Mouse (Mus musculus) CH12.LX (cell line): ENCODE measurements around the gene Itih5. TPM values are rescaled to one million over a fixed set of nuclear protein-coding genes. Genes with fewer than 3 reads are reported as not detected.

ENCODE experiments used
- DNase-seq: peaks from one replicate; pipeline ENCODE4 v3.0.0-alpha.2; 2013; ENCODE audit errors: extremely low read depth
- H3K27ac ChIP-seq: 2 replicates; pipeline ENCODE4 v1.5.1; 2012; ENCODE audit warnings: low read depth, mild to moderate bottlenecking, control low read depth, moderate library complexity; ENCODE audit not compliant: insufficient read depth
- H3K27me3 ChIP-seq: replicated peaks from 2 replicates; pipeline ENCODE3; 2012; ENCODE audit warnings: inconsistent platforms
- H3K36me3 ChIP-seq, 2 experiments: replicated peaks in 1 of 2; 2 replicates each; pipeline versions ENCODE3 to v1.6.1; 2012; ENCODE audit warnings: inconsistent platforms in 1 of 2, low read length in 1 of 2, mild to moderate bottlenecking in 1 of 2, mixed read lengths in 1 of 2, moderate library complexity in 1 of 2; ENCODE audit not compliant: control insufficient read depth in 1 of 2, insufficient read depth in 1 of 2
- H3K4me1 ChIP-seq, 2 experiments: 2 replicates each; pipeline ENCODE4 v1.6.1; 2012; ENCODE audit warnings: inconsistent platforms in 1 of 2, moderate library complexity in 1 of 2; ENCODE audit not compliant: insufficient read depth in 2 of 2, control insufficient read depth in 1 of 2
- H3K4me2 ChIP-seq: 2 replicates; pipeline ENCODE4 v1.6.1; 2012; ENCODE audit warnings: low read depth, mild to moderate bottlenecking, control low read depth; ENCODE audit not compliant: poor library complexity, insufficient read depth, severe bottlenecking
- H3K4me3 ChIP-seq, 3 experiments: fragments of 150-350 bp in 1 of 3; sonication (generic) in 1 of 3; replicated peaks in 1 of 3; 2 replicates each; pipeline versions ENCODE3 to v1.5.1; 2011 to 2012; ENCODE audit warnings: low read depth in 2 of 3, low read length in 2 of 3, mild to moderate bottlenecking in 2 of 3, moderate library complexity in 2 of 3, control low read depth in 1 of 3, improper control_type of control experiment in 1 of 3, inconsistent platforms in 1 of 3, mixed read lengths in 1 of 3; ENCODE audit not compliant: poor library complexity in 1 of 3
- H3K79me2 ChIP-seq: replicated peaks from 2 replicates; pipeline ENCODE4 v1.6.1; 2012; ENCODE audit warnings: mild to moderate bottlenecking, moderate library complexity; ENCODE audit not compliant: control insufficient read depth, poor library complexity, insufficient read depth, severe bottlenecking; ENCODE audit errors: extremely low read depth
- H3K9ac ChIP-seq: 2 replicates; pipeline ENCODE4 v1.6.1; 2012; ENCODE audit warnings: low read depth, mild to moderate bottlenecking, control low read depth, moderate library complexity; ENCODE audit not compliant: insufficient read depth
- H3K9me3 ChIP-seq: replicated peaks from 2 replicates; pipeline ENCODE3; 2012; ENCODE audit warnings: low read length, inconsistent platforms, mixed read lengths
- CHD1 ChIP-seq: IDR thresholded peaks from 2 replicates; pipeline ENCODE4 v1.6.1; 2012; ENCODE audit warnings: low read depth, low read length, improper control_type of control experiment, inconsistent platforms
- CTCF ChIP-seq, 2 experiments: IDR thresholded peaks in 1 of 2; conservative IDR thresholded peaks in 1 of 2; 2 replicates each; pipeline ENCODE4 v1.5.1; 2011 to 2012; ENCODE audit warnings: low read depth in 2 of 2, low read length in 2 of 2, improper control_type of control experiment in 1 of 2, inconsistent platforms in 1 of 2, mild to moderate bottlenecking in 1 of 2, moderate library complexity in 1 of 2
- ELF1 ChIP-seq: IDR thresholded peaks from 2 replicates; pipeline ENCODE4 v1.6.1; 2014; ENCODE audit warnings: low read depth, mild to moderate bottlenecking, inconsistent platforms, low read length, improper control_type of control experiment
- ETS1 ChIP-seq: conservative IDR thresholded peaks from 2 replicates; pipeline ENCODE4 v1.6.1; 2012; ENCODE audit warnings: low read depth, mild to moderate bottlenecking, inconsistent platforms, low read length, improper control_type of control experiment, moderate library complexity
- HCFC1 ChIP-seq: IDR thresholded peaks from 2 replicates; pipeline ENCODE4 v1.6.1; 2012; ENCODE audit warnings: low read depth, mild to moderate bottlenecking, inconsistent platforms, low read length, improper control_type of control experiment
- JUN ChIP-seq: IDR thresholded peaks from 2 replicates; pipeline ENCODE4 v1.6.1; 2011; ENCODE audit warnings: low read depth, mild to moderate bottlenecking, low read length, improper control_type of control experiment, moderate library complexity; ENCODE audit not compliant: insufficient read depth
- KAT2A ChIP-seq: IDR thresholded peaks from 2 replicates; pipeline ENCODE4 v1.6.1; 2012; ENCODE audit warnings: low read length, improper control_type of control experiment, inconsistent platforms; ENCODE audit not compliant: insufficient replicate concordance
- MAFK ChIP-seq: IDR thresholded peaks from 2 replicates; pipeline ENCODE4 v1.6.1; 2011; ENCODE audit warnings: low read length, improper control_type of control experiment; ENCODE audit not compliant: insufficient replicate concordance
- MAZ ChIP-seq: IDR thresholded peaks from 2 replicates; pipeline ENCODE4 v1.6.1; 2012; ENCODE audit warnings: low read depth, mild to moderate bottlenecking, inconsistent platforms, low read length, improper control_type of control experiment, moderate library complexity
- MXI1 ChIP-seq: IDR thresholded peaks from 2 replicates; pipeline ENCODE4 v1.6.1; 2011; ENCODE audit warnings: mild to moderate bottlenecking, low read depth, low read length, improper control_type of control experiment
- NELFE ChIP-seq: IDR thresholded peaks from 2 replicates; pipeline ENCODE4 v1.6.1; 2011; ENCODE audit warnings: low read depth, low read length, improper control_type of control experiment
- PAX5 ChIP-seq: IDR thresholded peaks from 2 replicates; pipeline ENCODE4 v1.6.1; 2012; ENCODE audit warnings: low read length, inconsistent platforms, mixed read lengths
- POLR2A ChIP-seq: IDR thresholded peaks from 2 replicates; pipeline ENCODE4 v1.6.1; 2011; ENCODE audit warnings: low read depth, mild to moderate bottlenecking, improper control_type of control experiment, low read length
- RAD21 ChIP-seq: IDR thresholded peaks from 2 replicates; pipeline ENCODE4 v1.6.1; 2011; ENCODE audit warnings: low read depth, mild to moderate bottlenecking, low read length, improper control_type of control experiment, moderate library complexity
- SIN3A ChIP-seq: IDR thresholded peaks from 2 replicates; pipeline ENCODE4 v1.6.1; 2012; ENCODE audit warnings: low read length, improper control_type of control experiment, inconsistent platforms
- SMC3 ChIP-seq: IDR thresholded peaks from 2 replicates; pipeline ENCODE4 v1.6.1; 2011; ENCODE audit warnings: low read depth, low read length, improper control_type of control experiment
- UBTF ChIP-seq: IDR thresholded peaks from 2 replicates; pipeline ENCODE4 v1.6.1; 2012; ENCODE audit warnings: low read depth, mild to moderate bottlenecking, inconsistent platforms, low read length, improper control_type of control experiment, moderate library complexity
- USF1 ChIP-seq: IDR thresholded peaks from 2 replicates; pipeline ENCODE4 v1.6.1; 2014; ENCODE audit warnings: low read depth, mild to moderate bottlenecking, inconsistent platforms, low read length, improper control_type of control experiment
- USF2 ChIP-seq: conservative IDR thresholded peaks from 2 replicates; pipeline ENCODE4 v1.6.1; 2011; ENCODE audit warnings: low read depth, low read length, improper control_type of control experiment
- ZC3H11A ChIP-seq: IDR thresholded peaks from 2 replicates; pipeline ENCODE4 v1.6.1; 2012; ENCODE audit warnings: low read depth, mild to moderate bottlenecking, inconsistent platforms, low read length, improper control_type of control experiment
- ZKSCAN1 ChIP-seq: IDR thresholded peaks from 2 replicates; pipeline ENCODE4 v1.6.1; 2012; ENCODE audit warnings: low read depth, inconsistent platforms, low read length, improper control_type of control experiment, borderline replicate concordance
- ZMIZ1 ChIP-seq: IDR thresholded peaks from 2 replicates; pipeline ENCODE4 v1.6.1; 2012; ENCODE audit warnings: low read depth, mild to moderate bottlenecking, inconsistent platforms, low read length, improper control_type of control experiment
- dilution Hi-C: fragments of 300-500 bp; cut with MboI; formaldehyde crosslinking; loops from 2 replicates; pipeline ENCODE4 v1.14.3; 2020; ENCODE audit warnings: low sequenced_read_pairs; ENCODE audit not compliant: extremely low pct_unique_long_range_greater_than_20kb, extremely low pct_ligation_motif_present
- in situ Hi-C: fragments of 300-500 bp; cut with MboI; formaldehyde crosslinking; loops from 3 replicates; pipeline ENCODE4 v1.14.3; 2019; ENCODE audit warnings: low sequenced_read_pairs, low pct_ligation_motif_present, low pct_unique_long_range_greater_than_20kb, mixed read lengths
- polyA plus RNA-seq: library from polyadenylated mRNA; unstranded; fragments of >175 nt; gene quantifications from 2 replicates; pipeline ENCODE4 v1.2.1, GENCODE M21; 2012; ENCODE audit warnings: low read depth; ENCODE audit not compliant: insufficient read length
- total RNA-seq, 2 experiments: library from RNA; depleted of rRNA; stranded (reverse); fragments of 300-350 nt in 1 of 2; fragments of >200 nt in 1 of 2; gene quantifications; 2 replicates each; pipeline ENCODE4 v1.2.3; 2012 to 2014

Itih5 gene
- total and polyA plus RNA-seq, 3 experiments: 0.08 to 0.30 (median 0.11) TPM

DNA sequence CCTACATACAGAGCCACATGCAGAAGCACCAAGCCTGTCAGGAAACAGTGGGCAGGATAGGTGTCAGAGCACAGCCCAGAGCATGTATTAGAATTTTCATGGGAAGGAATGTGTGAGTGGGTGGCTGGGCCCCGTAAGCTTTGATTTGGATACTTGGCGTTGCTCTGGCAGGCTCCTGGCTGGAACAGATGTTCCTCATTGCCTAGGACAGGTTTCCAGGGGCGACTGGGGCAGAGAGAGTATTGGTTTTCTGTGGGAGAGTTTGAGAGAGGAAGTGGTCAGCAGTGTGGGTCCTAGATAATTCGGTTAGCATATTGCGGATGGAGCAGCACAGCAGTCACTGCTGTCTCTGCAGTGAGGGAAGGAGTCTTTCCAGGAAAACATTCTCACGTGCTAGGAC lies 13.3 kb downstream of the Itih5 start:
- Histone ChIP-seq H3K27me3 (no peaks in the 10 kb centered on the region), H3K4me1 (no peaks in the 10 kb centered on the region), H3K4me3 (no peak overlapping the region), H3K4me2 (no peak overlapping the region), H3K9ac (no peak overlapping the region), H3K27ac (no peak overlapping the region), H3K79me2 (no peaks in the 10 kb centered on the region), H3K36me3 (no peaks in the 10 kb centered on the region), H3K9me3 (no peaks in the 10 kb centered on the region)
- dilution Hi-C loops: no loop called here
- in situ Hi-C loops: no loop called here
- no peak for DNase-seq
- TF ChIP-seq ZKSCAN1 (no peak), ELF1 (no peak), MAZ (no peak), ZMIZ1 (no peak), ZC3H11A (no peak), MXI1 (no peak), POLR2A (no peak), KAT2A (no peak), SIN3A (no peak), HCFC1 (no peak), RAD21 (no peak), CHD1 (no peak), UBTF (no peak), USF1 (no peak), PAX5 (no peak)

DNA sequence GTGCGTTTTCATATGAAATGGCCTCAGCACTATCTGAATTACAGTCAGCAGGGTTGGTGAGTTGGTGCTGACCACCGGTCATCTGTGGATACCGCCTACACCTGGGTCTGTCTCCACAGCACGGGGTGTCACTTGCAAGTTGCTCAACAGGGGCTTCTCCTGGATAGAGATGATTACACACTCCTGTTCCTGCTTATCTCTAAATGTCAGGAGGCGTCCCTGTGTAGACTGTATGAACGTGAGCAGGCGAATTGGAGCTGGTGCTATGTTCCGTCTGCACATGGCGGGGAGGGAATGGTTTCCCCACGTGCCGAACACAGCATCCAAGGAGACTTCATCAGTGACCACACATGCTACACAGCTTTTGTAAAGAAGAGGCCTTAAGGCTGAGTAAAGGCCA lies 13.9 kb downstream of the Itih5 start:
- Histone ChIP-seq H3K36me3 (no peaks in the 10 kb centered on the region), H3K4me2 (no peak overlapping the region), H3K4me1 (no peaks in the 10 kb centered on the region), H3K79me2 (no peaks in the 10 kb centered on the region), H3K27ac (no peak overlapping the region), H3K27me3 (no peaks in the 10 kb centered on the region), H3K4me3 (no peak overlapping the region), H3K9me3 (no peaks in the 10 kb centered on the region), H3K9ac (no peak overlapping the region)
- DNase-seq: no peak
- TF ChIP-seq ZC3H11A: no peak
- no peak for TF ChIP-seq POLR2A
- no peak for TF ChIP-seq NELFE
- TF ChIP-seq JUN: no peak
- no peak for TF ChIP-seq RAD21
- no peak for TF ChIP-seq MAFK
- TF ChIP-seq ELF1: no peak
- no peak for TF ChIP-seq ETS1
- TF ChIP-seq USF2: no peak
- no peak for TF ChIP-seq CTCF (conservative IDR thresholded peaks at IDR 0.05 in 1 of 2, IDR thresholded peaks at IDR 0.05 in 1 of 2; ENCODE audit: low read depth in 2 of 2, low read length in 2 of 2)
- no peak for TF ChIP-seq ZKSCAN1
- no peak for TF ChIP-seq SMC3
- dilution Hi-C loops (no loop called here), in situ Hi-C loops (no loop called here)
